Mouse (Mus musculus) stomach, embryonic 15.5 days (tissue): ENCODE data around the gene Plekhm1. TPM values are rescaled to one million over a fixed set of nuclear protein-coding genes. Genes with fewer than 3 reads are reported as not detected.
A peak's percentile ranks its signal among the peaks of the same experiment; 100 is the strongest.

Experiments
- ATAC-seq: fragments of 200-750 bp; cut with Nextera tagmentation; 2 replicates; pipeline ENCODE4 v1.8.0; 2017; ENCODE audit warnings: low read depth, moderate number of reproducible peaks, moderate TSS enrichment; ENCODE audit not compliant: insufficient read depth, low FRiP score
- H3K27ac ChIP-seq: fragments of 300-500 bp; sonication (generic); 2 replicates; pipeline ENCODE4 v1.5.1; 2015; ENCODE audit warnings: mild to moderate bottlenecking, inconsistent platforms
- H3K27me3 ChIP-seq: fragments of 300-500 bp; sonication (generic); replicated peaks from 2 replicates; pipeline ENCODE4 v1.6.1; 2015; ENCODE audit warnings: inconsistent platforms
- H3K36me3 ChIP-seq: fragments of 300-500 bp; sonication (generic); 2 replicates; pipeline ENCODE4 v1.6.1; 2015; ENCODE audit warnings: inconsistent platforms
- H3K4me1 ChIP-seq: fragments of 300-500 bp; sonication (generic); 2 replicates; pipeline ENCODE4 v1.6.1; 2015; ENCODE audit warnings: inconsistent platforms
- H3K4me2 ChIP-seq: fragments of 300-500 bp; sonication (generic); 2 replicates; pipeline ENCODE4 v1.6.1; 2015; ENCODE audit warnings: mild to moderate bottlenecking, inconsistent platforms
- H3K4me3 ChIP-seq: fragments of 300-500 bp; sonication (generic); replicated peaks from 2 replicates; pipeline ENCODE4 v1.5.1; 2015; ENCODE audit warnings: inconsistent platforms
- H3K9ac ChIP-seq: fragments of 300-500 bp; sonication (generic); 2 replicates; pipeline ENCODE4 v1.6.1; 2015; ENCODE audit warnings: inconsistent platforms
- H3K9me3 ChIP-seq: fragments of 300-500 bp; sonication (generic); 2 replicates; pipeline ENCODE4 v1.6.1; 2016; ENCODE audit warnings: inconsistent platforms
- whole genome bisulfite sequencing: fragments of 180-500 bp; shearing (Covaris S2); methylation state at CpG from one replicate; pipeline ENCODE4 v1.1.7; 2015; 5-methylcytosine and 5-hydroxymethylcytosine counted together
- polyA plus RNA-seq: library from polyadenylated mRNA; unstranded; fragments of >200 nt; fragmentation: Nextera tagmentation; extraction: Ambion mirVana; gene quantifications from 2 replicates; pipeline ENCODE4 v1.2.1, GENCODE M21; 2015

Gene Plekhm1
- polyA plus RNA-seq, 1 experiment from 2014 or later: 5.9 TPM

- Histone ChIP-seq H3K9ac (no peak overlapping the region), H3K4me2 (no peak overlapping the region), H3K9me3 (no peaks in the 10 kb centered on the region), H3K4me3 (no peak overlapping the region), H3K36me3 (peaks cover 12% of the 10 kb centered on the region; the same call in 1 of the 2 replicates), H3K27ac (peak overlapping the region; percentile 44), H3K4me1 (no peaks in the 10 kb centered on the region), H3K27me3 (no peaks in the 10 kb centered on the region)
- ATAC-seq: peak; percentile 25; the same call in 1 of the 2 replicates
- WGBS: 74% methylated on average over 3 of the region's 3 CpGs
Observed at GRCm38 (mm10) chr11:103371222-103371539, 41.3 kb downstream of the Plekhm1 start.

GRCm38 (mm10) chr11:103370397-103371221 lies 41.9 kb downstream of the Plekhm1 start:
- Histone ChIP-seq H3K9ac (no peak overlapping the region), H3K4me2 (no peak overlapping the region), H3K4me3 (no peak overlapping the region), H3K27ac (0 out of 2 replicates have a peak overlapping the region, but pooled peaks have one; percentile 13), H3K4me1 (no peaks in the 10 kb centered on the region), H3K27me3 (no peaks in the 10 kb centered on the region), H3K9me3 (no peaks in the 10 kb centered on the region), H3K36me3 (peaks cover 12% of the 10 kb centered on the region; the same call in 1 of the 2 replicates)
- WGBS: 85% methylated on average over 9 of the region's 9 CpGs
- 0 out of 2 replicates have a peak, but pooled peaks have one; percentile 3 for ATAC-seq

GRCm38 (mm10) chr11:103365530-103365929 lies 47.0 kb downstream of the Plekhm1 start:
- 93% methylated on average over 4 of the region's 4 CpGs for WGBS
- Histone ChIP-seq H3K4me1 (peaks cover 24% of the 10 kb centered on the region), H3K9ac (no peak overlapping the region), H3K27me3 (peaks cover 21% of the 10 kb centered on the region), H3K9me3 (no peaks in the 10 kb centered on the region), H3K4me2 (no peak overlapping the region), H3K36me3 (0 out of 2 replicates have a peak, but pooled peaks cover 3% of the 10 kb centered on the region), H3K27ac (no peak overlapping the region), H3K4me3 (no peak overlapping the region)
- ATAC-seq: no peak

GRCm38 (mm10) chr11:103365022-103365421 lies 47.5 kb downstream of the Plekhm1 start:
- H3K27ac ChIP-seq: 0 out of 2 replicates have a peak overlapping the region, but pooled peaks have one; percentile 26
- WGBS: 88% methylated on average over 3 of the region's 3 CpGs

DNA sequence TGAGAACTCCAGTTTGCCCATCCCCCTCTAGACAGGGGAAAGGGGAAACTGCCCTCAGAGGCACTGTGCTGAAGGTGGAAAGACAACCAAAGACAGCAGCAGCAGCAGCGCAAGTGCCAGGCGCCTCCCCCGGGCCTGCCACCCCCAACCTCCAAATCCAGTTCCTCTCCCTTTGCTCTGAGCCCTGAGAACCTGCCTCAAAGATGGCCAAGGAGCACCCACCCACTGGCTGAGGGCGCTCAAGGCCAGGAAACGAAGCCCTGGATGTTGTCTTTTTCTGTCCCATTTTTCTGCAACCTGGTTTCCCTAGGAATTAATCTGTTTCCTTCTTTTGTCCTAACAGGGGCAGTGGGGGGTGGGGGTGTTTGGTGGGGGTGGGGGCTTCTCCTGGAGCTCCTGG lies 48.2 kb downstream of the Plekhm1 start:
- no peak overlapping the region for H3K4me3 ChIP-seq
- no peaks in the 10 kb centered on the region for H3K9me3 ChIP-seq
- peaks cover 21% of the 10 kb centered on the region for H3K27me3 ChIP-seq
- no peak overlapping the region for H3K9ac ChIP-seq
- peak overlapping the region; percentile 83; the same call in 1 of the 2 replicates for H3K27ac ChIP-seq
- H3K4me1 ChIP-seq: peaks cover 30% of the 10 kb centered on the region
- H3K36me3 ChIP-seq: no peaks in the 10 kb centered on the region
- ATAC-seq: no peak
- H3K4me2 ChIP-seq: peak overlapping the region; percentile 91; the same call in 1 of the 2 replicates
- 52% methylated on average over 5 of the region's 5 CpGs for WGBS

More at GRCm38 (mm10) chr11:103365022-103365421, 47.5 kb downstream of the Plekhm1 start:
- Histone ChIP-seq H3K9ac (no peak overlapping the region), H3K27me3 (peaks cover 21% of the 10 kb centered on the region), H3K9me3 (no peaks in the 10 kb centered on the region), H3K36me3 (no peaks in the 10 kb centered on the region), H3K4me3 (no peak overlapping the region), H3K4me2 (no peak overlapping the region), H3K4me1 (peaks cover 27% of the 10 kb centered on the region)
- no peak for ATAC-seq

DNA sequence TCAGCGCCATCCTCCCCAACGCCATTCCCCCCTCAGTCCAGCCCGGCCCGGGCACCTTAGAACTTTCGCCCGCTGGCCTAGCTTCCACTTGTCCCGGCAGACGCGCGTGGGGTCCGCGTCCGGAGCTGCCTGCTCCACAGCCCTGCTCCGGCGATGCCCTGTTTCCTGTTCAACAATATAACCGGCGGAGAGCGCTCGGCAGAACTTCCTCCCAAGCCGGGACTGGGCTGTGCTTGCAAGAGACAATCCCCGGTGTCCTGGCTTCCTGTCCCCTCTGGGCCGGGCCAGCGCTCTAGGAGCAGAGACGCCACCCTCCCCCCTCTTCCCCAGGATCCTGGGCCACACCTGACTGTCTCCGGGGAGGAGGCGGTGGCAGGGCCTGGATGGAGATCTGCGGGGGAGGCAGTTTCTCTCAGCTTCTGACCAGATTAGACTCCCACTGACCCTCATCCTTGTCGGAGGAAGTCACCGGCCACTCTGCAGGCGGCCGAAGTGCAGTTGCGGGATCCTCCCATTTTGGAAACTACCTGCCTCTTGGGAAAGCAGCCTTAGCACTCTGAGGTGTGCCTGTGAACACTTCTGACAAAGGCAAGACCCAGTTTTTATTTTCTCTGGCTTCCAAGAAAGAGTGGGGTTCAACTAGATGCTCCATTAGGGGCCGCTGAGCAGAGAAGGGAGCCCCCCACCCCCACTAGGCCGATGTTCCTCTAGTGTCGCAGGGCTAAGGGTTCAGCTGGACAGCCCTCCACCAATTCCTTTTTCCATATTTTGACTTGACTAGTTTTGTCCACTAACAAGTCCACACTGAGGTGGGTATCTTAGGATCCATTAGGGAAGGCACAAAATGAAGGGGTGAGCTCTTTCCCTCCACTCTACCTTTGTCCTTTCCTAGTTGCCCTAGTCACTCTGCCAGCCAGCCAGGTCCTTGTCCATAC lies 49.0 kb downstream of the Plekhm1 start, which contains the start of gene Arhgap27:
TSS of gene Arhgap27 (minus strand) at position 479 of the 935 bp plus-strand sequence.
- H3K4me3 ChIP-seq: peak within 1 kb of the TSS; percentile 51
- no peaks in the 10 kb centered on the region for H3K36me3 ChIP-seq
- peak within 1 kb of the TSS; percentile 91 for H3K4me2 ChIP-seq
- WGBS: 3% methylated on average over 35 of the region's 35 CpGs
- H3K9me3 ChIP-seq: no peaks in the 10 kb centered on the region
- H3K4me1 ChIP-seq: peaks cover 30% of the 10 kb centered on the region
- peak within 1 kb of the TSS; percentile 14; the same call in 1 of the 2 replicates for H3K9ac ChIP-seq
- ATAC-seq: peak; percentile 9; the same call in 1 of the 2 replicates
- peaks cover 21% of the 10 kb centered on the region for H3K27me3 ChIP-seq
- H3K27ac ChIP-seq: peak within 1 kb of the TSS; percentile 83

DNA sequence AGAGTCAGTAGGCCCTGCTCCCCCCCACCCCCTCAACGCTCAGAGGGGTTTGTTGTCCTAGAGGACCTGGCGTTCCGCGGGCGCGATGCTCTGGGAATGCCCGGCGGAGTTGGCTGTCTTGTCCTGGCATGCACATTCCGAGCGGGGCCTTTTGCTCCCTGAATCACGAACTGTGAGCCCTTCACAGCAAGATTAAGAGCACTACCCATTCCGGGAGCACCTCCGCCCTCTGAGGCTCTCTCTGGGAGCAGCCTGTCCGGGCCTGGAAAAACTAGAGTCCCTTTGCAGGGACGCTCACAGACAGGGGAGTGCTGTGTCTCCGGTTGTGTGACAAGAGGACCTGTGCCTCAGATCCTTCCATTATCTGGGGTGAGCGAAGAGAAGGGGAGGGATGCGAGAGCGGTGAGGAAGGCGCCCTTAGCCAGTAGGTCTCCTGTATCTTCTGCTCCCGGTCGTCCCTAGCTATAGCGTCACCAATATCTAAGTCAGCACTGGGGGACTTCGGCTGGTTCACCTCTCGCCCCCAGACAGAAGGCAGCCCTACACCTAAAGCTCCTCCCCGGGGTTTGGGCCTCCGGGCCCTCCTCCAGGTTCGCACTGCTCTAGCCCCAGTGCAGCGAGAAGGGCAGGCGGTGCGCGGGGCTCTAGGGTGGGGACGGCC lies 49.8 kb downstream of the Plekhm1 start:
- Histone ChIP-seq H3K36me3 (no peaks in the 10 kb centered on the region), H3K4me1 (peaks cover 30% of the 10 kb centered on the region), H3K4me3 (peak overlapping the region; percentile 51), H3K9me3 (no peaks in the 10 kb centered on the region), H3K27ac (peak overlapping the region; percentile 83), H3K27me3 (peaks cover 21% of the 10 kb centered on the region), H3K4me2 (peak overlapping the region; percentile 91), H3K9ac (peak overlapping the region; percentile 14; the same call in 1 of the 2 replicates)
- peak; percentile 4; the same call in 1 of the 2 replicates for ATAC-seq
- WGBS: under 1% methylated on average over 33 of the region's 33 CpGs

DNA sequence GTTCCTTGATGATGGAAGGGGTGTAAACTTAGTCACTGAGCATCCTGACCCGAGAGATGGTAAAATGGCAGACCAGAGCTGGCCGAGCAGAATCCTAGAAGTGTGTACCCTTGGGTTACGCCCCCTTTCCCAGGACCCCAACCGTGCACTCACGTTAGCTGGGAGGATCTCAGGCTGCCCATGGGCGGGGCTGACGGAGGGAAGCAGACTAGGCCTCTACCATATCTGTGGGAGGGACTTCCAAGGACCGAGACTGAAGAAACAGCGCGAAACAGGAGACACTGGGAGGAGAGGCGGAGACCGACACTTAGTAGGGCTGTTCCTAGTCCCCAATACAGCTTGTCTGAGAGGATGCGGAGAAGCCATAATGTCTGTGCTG lies 50.4 kb downstream of the Plekhm1 start:
- H3K9ac ChIP-seq: 0 out of 2 replicates have a peak overlapping the region, but pooled peaks have one; percentile 14
- ATAC-seq: no peak

GRCm38 (mm10) chr11:103361396-103362053 lies 51.0 kb downstream of the Plekhm1 start:
- peaks cover 33% of the 10 kb centered on the region for H3K4me1 ChIP-seq
- ATAC-seq: peak; percentile 52
- H3K9ac ChIP-seq: no peak overlapping the region
- 4% methylated on average over 25 of the region's 25 CpGs for WGBS
- H3K9me3 ChIP-seq: no peaks in the 10 kb centered on the region
- H3K4me3 ChIP-seq: peak overlapping the region; percentile 51
- peak overlapping the region; percentile 83 for H3K27ac ChIP-seq
- no peaks in the 10 kb centered on the region for H3K36me3 ChIP-seq
- H3K4me2 ChIP-seq: peak overlapping the region; percentile 91
- H3K27me3 ChIP-seq: peaks cover 21% of the 10 kb centered on the region

More for the DNA sequence above, 50.4 kb downstream of the Plekhm1 start:
- peak overlapping the region; percentile 83 for H3K27ac ChIP-seq
- 6% methylated on average over 13 of the region's 13 CpGs for WGBS
- peaks cover 21% of the 10 kb centered on the region for H3K27me3 ChIP-seq
- H3K4me2 ChIP-seq: peak overlapping the region; percentile 91
- no peaks in the 10 kb centered on the region for H3K9me3 ChIP-seq
- H3K4me1 ChIP-seq: peaks cover 33% of the 10 kb centered on the region
- H3K36me3 ChIP-seq: no peaks in the 10 kb centered on the region
- peak overlapping the region; percentile 51 for H3K4me3 ChIP-seq

- Histone ChIP-seq H3K9ac (peak overlapping the region; percentile 32; the same call in 1 of the 2 replicates), H3K36me3 (no peaks in the 10 kb centered on the region), H3K4me1 (peaks cover 39% of the 10 kb centered on the region), H3K9me3 (no peaks in the 10 kb centered on the region), H3K27me3 (peaks cover 21% of the 10 kb centered on the region), H3K27ac (peak overlapping the region; percentile 55), H3K4me2 (peak overlapping the region; percentile 91), H3K4me3 (peak overlapping the region; percentile 51)
- 2% methylated on average over 48 of the region's 48 CpGs for WGBS
- no peak for ATAC-seq
Observed at GRCm38 (mm10) chr11:103360661-103361081, 51.8 kb downstream of the Plekhm1 start.
